Mouse (Mus musculus) brain, embryonic 14.5 days (tissue): Measurements from ENCODE around the gene Impdh1.

Source experiments
- CTCF ChIP-seq: fragments of 200-500 bp; IDR thresholded peaks from 2 replicates; pipeline ENCODE4 v1.5.1; 2012; ENCODE audit warnings: inconsistent platforms, mild to moderate bottlenecking, moderate library complexity, borderline replicate concordance; ENCODE audit not compliant: insufficient read depth, insufficient read length; ENCODE audit errors: extremely low read depth
- POLR2A ChIP-seq: fragments of 200-500 bp; IDR thresholded peaks from 2 replicates; pipeline ENCODE4 v1.6.1; 2012; ENCODE audit warnings: mild to moderate bottlenecking, inconsistent platforms, borderline replicate concordance; ENCODE audit not compliant: poor library complexity, insufficient read depth, insufficient read length, severe bottlenecking; ENCODE audit errors: extremely low read depth

GRCm38 (mm10) chr6:29203861-29204585 is 12.1 kb downstream of the Impdh1 start:
- TF ChIP-seq CTCF = no peak
- TF ChIP-seq POLR2A = no peak
